Mouse (Mus musculus): ENCODE measurements around the gene Sfta2. TPM values are rescaled to one million over a fixed set of nuclear protein-coding genes. Genes with fewer than 3 reads are reported as not detected.

Sfta2 gene
- total and polyA plus RNA-seq, 2 experiments from 2014 or later = not detected

DNA sequence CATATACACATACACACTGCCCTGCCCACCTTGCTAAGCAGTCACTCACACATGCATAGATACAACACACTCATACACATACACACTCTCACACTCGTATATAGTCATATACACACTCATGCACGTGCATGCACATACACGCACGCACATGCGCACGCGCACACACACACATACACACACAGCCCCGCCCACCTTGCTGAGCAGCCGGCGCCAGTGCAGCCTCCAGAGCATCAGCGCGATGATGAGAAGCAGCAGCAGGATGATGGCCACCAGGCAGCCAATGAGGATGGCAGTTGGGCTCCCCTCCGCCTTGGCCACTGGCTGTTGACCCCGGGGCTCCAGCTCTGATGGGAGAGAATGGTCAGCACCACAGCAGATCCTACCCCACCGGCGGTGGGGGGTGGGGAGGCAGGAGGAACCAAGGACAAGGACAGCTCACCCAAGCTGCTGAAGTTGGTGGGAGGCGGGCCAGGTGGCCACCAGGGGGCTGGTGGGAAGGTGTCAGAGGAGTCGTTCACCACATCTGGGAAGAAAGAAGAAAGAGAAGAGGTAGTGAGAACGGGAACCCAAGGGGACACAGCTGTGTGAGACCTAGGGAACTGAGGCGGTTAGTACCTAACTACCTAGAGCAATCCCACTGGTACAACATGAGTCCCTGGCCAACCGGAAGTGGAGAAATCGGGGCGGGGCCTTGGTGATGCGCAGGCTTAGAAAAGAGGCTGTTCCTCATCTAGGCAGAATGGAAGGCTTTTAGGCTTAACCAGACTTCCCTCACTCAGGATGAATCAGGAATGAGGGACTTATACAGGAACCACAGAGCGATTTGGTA is 87.2 kb downstream of the Sfta2 start:
- no peaks in the 10 kb centered on the region for H3K27me3 ChIP-seq (ENCODE audit: insufficient read depth, low read length)
- WGBS = 88% methylated on average over 25 of the region's 25 CpGs
- no peaks in the 10 kb centered on the region for H3K9me3 ChIP-seq (ENCODE audit: low read length)
- TF ChIP-seq CTCF (IDR thresholded peaks at IDR 0.05; ENCODE audit: low read depth) = peak; percentile 21; the same call in 1 of the 2 replicates
- no peak overlapping the region for H3K4me3 ChIP-seq (ENCODE audit: low read length)
- no peak overlapping the region for H3K9ac ChIP-seq (replicated peaks; ENCODE audit: low read length)
- no peak overlapping the region for H3K27ac ChIP-seq
- H3K4me1 ChIP-seq (ENCODE audit: insufficient read depth, low read length) = peaks cover 5% of the 10 kb centered on the region; the same call in 1 of the 2 replicates
- no peak for ATAC-seq
- DNase-seq (ENCODE audit: low spot score) = no peak
- no peak overlapping the region for H3K4me2 ChIP-seq (ENCODE audit: low read depth, low read length)
- H3K36me3 ChIP-seq (ENCODE audit: insufficient read depth, low read length) = peaks cover 87% of the 10 kb centered on the region

DNA sequence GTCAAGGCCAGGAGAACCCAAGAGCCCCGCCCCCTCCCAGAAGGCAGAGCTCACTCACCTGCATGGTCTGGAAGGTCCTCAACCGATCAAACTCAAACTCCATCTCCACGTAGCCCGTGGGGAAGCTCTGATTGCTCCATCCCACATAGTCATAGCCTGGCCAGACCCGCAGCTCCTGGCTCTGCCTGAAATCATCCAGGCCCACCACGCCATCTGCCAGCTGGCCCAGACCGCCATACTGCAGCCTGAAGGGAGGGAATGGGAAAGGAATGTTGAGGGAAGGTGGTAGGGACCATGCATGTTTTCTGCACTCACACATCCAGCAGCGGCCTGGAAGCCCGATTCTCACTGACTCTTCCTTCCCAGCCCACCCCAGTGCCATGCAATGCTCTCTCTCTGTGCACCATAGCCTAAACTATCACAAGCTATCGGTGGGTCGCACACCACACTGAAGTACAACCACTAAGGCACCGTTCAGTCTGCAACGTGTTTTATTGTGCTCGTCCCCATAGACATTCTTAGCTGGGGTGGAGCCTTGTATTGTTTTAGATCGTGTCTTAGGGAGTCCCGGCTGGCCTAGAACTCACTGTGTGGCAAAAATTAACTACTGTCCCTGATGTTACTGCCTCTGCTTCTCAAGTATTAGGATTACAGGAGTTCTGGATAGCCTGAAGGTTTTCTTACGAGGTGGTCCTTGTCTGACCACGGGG is 88.7 kb downstream of the Sfta2 start:
- WGBS = 87% methylated on average over 18 of the region's 18 CpGs
- H3K27ac ChIP-seq = no peak overlapping the region
- peaks cover 78% of the 10 kb centered on the region for H3K36me3 ChIP-seq (ENCODE audit: insufficient read depth, low read length)
- no peak for TF ChIP-seq CTCF (IDR thresholded peaks at IDR 0.05; ENCODE audit: low read depth)
- no peak for ATAC-seq
- no peak overlapping the region for H3K4me3 ChIP-seq (ENCODE audit: low read length)
- H3K4me2 ChIP-seq (ENCODE audit: low read depth, low read length) = no peak overlapping the region
- no peak overlapping the region for H3K9ac ChIP-seq (replicated peaks; ENCODE audit: low read length)
- peaks cover 5% of the 10 kb centered on the region; the same call in 1 of the 2 replicates for H3K4me1 ChIP-seq (ENCODE audit: insufficient read depth, low read length)
- DNase-seq (ENCODE audit: low spot score) = no peak
- H3K9me3 ChIP-seq (ENCODE audit: low read length) = no peaks in the 10 kb centered on the region
- H3K27me3 ChIP-seq (ENCODE audit: insufficient read depth, low read length) = no peaks in the 10 kb centered on the region

DNA sequence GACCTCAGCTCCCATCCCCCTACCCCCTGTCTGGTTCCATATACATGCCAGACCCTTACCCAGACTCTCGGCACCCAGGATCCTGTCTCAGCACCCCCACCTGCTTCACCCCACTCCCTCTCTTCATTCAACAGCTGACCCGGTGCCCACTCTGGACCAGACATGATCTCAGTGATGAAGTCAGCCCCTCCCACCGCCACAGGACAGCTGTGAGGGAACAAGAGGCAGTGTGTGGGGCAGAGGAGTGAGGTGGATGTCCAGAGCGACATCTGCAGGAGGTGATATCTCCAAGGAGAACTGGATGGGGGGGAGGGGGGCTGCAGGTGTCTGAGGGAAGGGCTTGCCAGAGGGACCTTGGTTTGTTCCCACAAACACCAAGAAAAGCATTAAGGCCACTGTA is 90.5 kb downstream of the Sfta2 start:
- TF ChIP-seq CTCF (IDR thresholded peaks at IDR 0.05; ENCODE audit: low read depth) = no peak
- no peaks in the 10 kb centered on the region for H3K27me3 ChIP-seq (ENCODE audit: insufficient read depth, low read length)
- DNase-seq (ENCODE audit: low spot score) (no peak), ATAC-seq (no peak)
- no peak overlapping the region for H3K4me3 ChIP-seq (ENCODE audit: low read length)
- H3K36me3 ChIP-seq (ENCODE audit: insufficient read depth, low read length) = peaks cover 68% of the 10 kb centered on the region
- peaks cover 1% of the 10 kb centered on the region for H3K4me1 ChIP-seq (ENCODE audit: insufficient read depth, low read length)
- WGBS = 81% methylated on average over 4 of the region's 4 CpGs
- no peaks in the 10 kb centered on the region for H3K9me3 ChIP-seq (ENCODE audit: low read length)
- H3K4me2 ChIP-seq (ENCODE audit: low read depth, low read length) = no peak overlapping the region
- no peak overlapping the region for H3K27ac ChIP-seq
- H3K9ac ChIP-seq (replicated peaks; ENCODE audit: low read length) = no peak overlapping the region

DNA sequence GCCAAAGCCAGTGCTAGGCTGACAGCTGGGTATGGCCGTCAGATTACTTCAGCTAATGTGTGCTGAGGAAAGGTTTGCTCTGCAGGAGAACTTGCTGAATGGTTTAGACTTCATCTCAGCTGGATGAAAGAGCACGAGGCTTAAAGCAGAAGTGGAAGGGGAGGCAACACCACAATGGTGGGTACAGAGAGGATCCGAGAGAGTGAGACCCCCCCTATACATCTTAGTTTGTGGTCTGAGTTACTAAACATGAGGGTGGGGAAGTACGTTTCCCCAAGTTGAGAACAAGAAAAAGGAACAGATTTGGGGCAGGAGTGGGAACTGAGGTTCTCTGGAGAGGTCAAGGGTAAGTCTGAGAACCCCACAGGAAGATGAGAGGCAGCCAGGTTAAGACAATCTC is 91.0 kb downstream of the Sfta2 start:
- 79% methylated on average over 4 of the region's 4 CpGs for WGBS
- Histone ChIP-seq H3K9ac (replicated peaks; ENCODE audit: low read length) (no peak overlapping the region), H3K4me3 (ENCODE audit: low read length) (no peak overlapping the region), H3K4me2 (ENCODE audit: low read depth, low read length) (no peak overlapping the region), H3K4me1 (ENCODE audit: insufficient read depth, low read length) (peaks cover 7% of the 10 kb centered on the region), H3K27me3 (ENCODE audit: insufficient read depth, low read length) (no peaks in the 10 kb centered on the region), H3K27ac (no peak overlapping the region), H3K36me3 (ENCODE audit: insufficient read depth, low read length) (peaks cover 62% of the 10 kb centered on the region), H3K9me3 (ENCODE audit: low read length) (no peaks in the 10 kb centered on the region)
- ATAC-seq (no peak), DNase-seq (ENCODE audit: low spot score) (no peak)
- no peak for TF ChIP-seq CTCF (IDR thresholded peaks at IDR 0.05; ENCODE audit: low read depth)

DNA sequence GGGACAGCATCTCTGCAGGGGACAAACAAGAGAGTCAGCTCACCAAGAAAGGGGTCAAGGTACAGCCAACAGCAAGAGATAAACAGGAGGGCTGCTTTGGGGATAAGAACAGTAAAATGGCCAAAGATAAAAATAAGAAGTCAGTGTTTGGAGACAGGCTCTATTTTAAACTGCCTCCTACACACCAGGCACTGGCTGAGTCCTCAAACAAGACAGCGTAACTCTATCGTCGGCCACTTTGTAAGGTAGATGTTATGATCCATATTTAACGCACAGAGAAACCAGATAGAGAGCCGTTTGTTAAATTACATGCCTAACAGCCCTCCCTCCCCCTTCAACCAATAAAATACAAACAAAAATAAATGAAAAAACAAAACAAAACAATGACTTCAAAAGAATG is 92.6 kb downstream of the Sfta2 start:
- H3K27me3 ChIP-seq (ENCODE audit: insufficient read depth, low read length) = no peaks in the 10 kb centered on the region
- H3K9me3 ChIP-seq (ENCODE audit: low read length) = no peaks in the 10 kb centered on the region
- DNase-seq (ENCODE audit: low spot score) (no peak), ATAC-seq (no peak)
- H3K4me1 ChIP-seq (ENCODE audit: insufficient read depth, low read length) = peaks cover 18% of the 10 kb centered on the region
- no peak for TF ChIP-seq CTCF (IDR thresholded peaks at IDR 0.05; ENCODE audit: low read depth)
- H3K27ac ChIP-seq = no peak overlapping the region
- no peak overlapping the region for H3K9ac ChIP-seq (replicated peaks; ENCODE audit: low read length)
- WGBS = 87% methylated on average over 5 of the region's 5 CpGs
- no peak overlapping the region for H3K4me2 ChIP-seq (ENCODE audit: low read depth, low read length)
- H3K36me3 ChIP-seq (ENCODE audit: insufficient read depth, low read length) = peaks cover 47% of the 10 kb centered on the region
- H3K4me3 ChIP-seq (ENCODE audit: low read length) = no peak overlapping the region

DNA sequence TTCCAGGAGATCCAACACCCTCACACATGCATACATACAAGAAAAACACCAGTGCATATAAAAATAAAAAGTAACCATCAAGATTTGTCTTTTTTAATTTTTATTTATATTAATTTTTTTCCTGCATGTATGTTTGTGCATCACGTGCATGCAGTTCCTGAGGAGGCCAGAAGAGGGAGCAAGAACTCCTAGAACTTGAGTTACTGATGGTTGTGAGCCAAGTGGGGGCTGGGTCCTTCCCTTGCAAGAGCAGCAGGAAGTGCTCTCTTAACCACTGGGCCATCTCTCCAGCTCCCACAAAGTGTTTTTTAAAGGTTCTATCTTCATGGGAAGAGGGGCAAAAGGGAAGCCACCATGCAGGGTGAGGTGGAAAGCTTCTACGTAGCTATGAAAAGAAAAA is 93.9 kb downstream of the Sfta2 start:
- H3K4me2 ChIP-seq (ENCODE audit: low read depth, low read length) = no peak overlapping the region
- peaks cover 18% of the 10 kb centered on the region for H3K4me1 ChIP-seq (ENCODE audit: insufficient read depth, low read length)
- H3K36me3 ChIP-seq (ENCODE audit: insufficient read depth, low read length) = peaks cover 33% of the 10 kb centered on the region
- no peaks in the 10 kb centered on the region for H3K9me3 ChIP-seq (ENCODE audit: low read length)
- WGBS = 90% methylated on average over 2 of the region's 2 CpGs
- no peak overlapping the region for H3K9ac ChIP-seq (replicated peaks; ENCODE audit: low read length)
- H3K4me3 ChIP-seq (ENCODE audit: low read length) = no peak overlapping the region
- H3K27ac ChIP-seq = no peak overlapping the region
- DNase-seq (ENCODE audit: low spot score) = peak; percentile 82
- peak; percentile 75 for TF ChIP-seq CTCF (IDR thresholded peaks at IDR 0.05; ENCODE audit: low read depth)
- no peaks in the 10 kb centered on the region for H3K27me3 ChIP-seq (ENCODE audit: insufficient read depth, low read length)
- ATAC-seq = no peak

Measured in hindbrain, postnatal 0 days (tissue).